Mouse (Mus musculus) limb, embryonic 11.5 days (tissue): ENCODE results near the gene S100a14. TPM values are rescaled to one million over a fixed set of nuclear protein-coding genes. Genes with fewer than 3 reads are reported as not detected.

Experiments
- ATAC-seq: fragments of 200-750 bp; cut with Nextera tagmentation; 2 replicates; pipeline ENCODE4 v1.8.0; 2017; ENCODE audit warnings: low read depth; ENCODE audit not compliant: insufficient number of reproducible peaks, low FRiP score, low TSS enrichment
- DNase-seq: peaks from one replicate; pipeline ENCODE4 v3.0.0-alpha.2; 2015; ENCODE audit warnings: low spot score
- H3K27ac ChIP-seq: fragments of 300-500 bp; sonication (generic); replicated peaks from 2 replicates; pipeline ENCODE4 v1.5.1; 2014; ENCODE audit warnings: low read depth, mild to moderate bottlenecking, low read length
- H3K27me3 ChIP-seq: fragments of 300-500 bp; sonication (generic); 2 replicates; pipeline ENCODE4 v1.6.1; 2014; ENCODE audit warnings: mild to moderate bottlenecking, low read length, mixed read lengths; ENCODE audit not compliant: control insufficient read depth, insufficient read depth
- H3K36me3 ChIP-seq: fragments of 300-500 bp; sonication (generic); 2 replicates; pipeline ENCODE4 v1.6.1; 2014; ENCODE audit warnings: mild to moderate bottlenecking, low read length, moderate library complexity, mixed read lengths; ENCODE audit not compliant: control insufficient read depth, insufficient read depth
- H3K4me1 ChIP-seq: fragments of 300-500 bp; sonication (generic); 2 replicates; pipeline ENCODE4 v1.6.1; 2014; ENCODE audit warnings: low read length, mixed read lengths; ENCODE audit not compliant: control insufficient read depth, insufficient read depth
- H3K4me2 ChIP-seq: fragments of 300-500 bp; sonication (generic); 2 replicates; pipeline ENCODE4 v1.6.1; 2014; ENCODE audit warnings: low read depth, mild to moderate bottlenecking, moderate library complexity; ENCODE audit not compliant: severe bottlenecking
- H3K4me3 ChIP-seq: fragments of 300-500 bp; sonication (generic); 2 replicates; pipeline ENCODE4 v1.5.1; 2014; ENCODE audit warnings: low read depth, low read length
- H3K9ac ChIP-seq: fragments of 300-500 bp; sonication (generic); 2 replicates; pipeline ENCODE4 v1.6.1; 2014; ENCODE audit warnings: mild to moderate bottlenecking, low read length
- H3K9me3 ChIP-seq: fragments of 300-500 bp; sonication (generic); 2 replicates; pipeline ENCODE4 v1.6.1; 2016; ENCODE audit warnings: low read length; ENCODE audit not compliant: control insufficient read depth
- WGBS: fragments of 180-500 bp; shearing (Covaris S2); extraction: QIAGEN DNeasy Blood & Tissue Kit; methylation state at CpG from one replicate; pipeline ENCODE4 v1.1.7; 2014; 5-methylcytosine and 5-hydroxymethylcytosine counted together
- polyA plus RNA-seq: library from polyadenylated mRNA; unstranded; fragments of >200 nt; fragmentation: Nextera tagmentation; extraction: Ambion mirVana; gene quantifications from 2 replicates; pipeline ENCODE4 v1.2.1, GENCODE M21; 2014

The S100a14 gene
- polyA plus RNA-seq, 1 experiment from 2014 or later = not detected

DNA sequence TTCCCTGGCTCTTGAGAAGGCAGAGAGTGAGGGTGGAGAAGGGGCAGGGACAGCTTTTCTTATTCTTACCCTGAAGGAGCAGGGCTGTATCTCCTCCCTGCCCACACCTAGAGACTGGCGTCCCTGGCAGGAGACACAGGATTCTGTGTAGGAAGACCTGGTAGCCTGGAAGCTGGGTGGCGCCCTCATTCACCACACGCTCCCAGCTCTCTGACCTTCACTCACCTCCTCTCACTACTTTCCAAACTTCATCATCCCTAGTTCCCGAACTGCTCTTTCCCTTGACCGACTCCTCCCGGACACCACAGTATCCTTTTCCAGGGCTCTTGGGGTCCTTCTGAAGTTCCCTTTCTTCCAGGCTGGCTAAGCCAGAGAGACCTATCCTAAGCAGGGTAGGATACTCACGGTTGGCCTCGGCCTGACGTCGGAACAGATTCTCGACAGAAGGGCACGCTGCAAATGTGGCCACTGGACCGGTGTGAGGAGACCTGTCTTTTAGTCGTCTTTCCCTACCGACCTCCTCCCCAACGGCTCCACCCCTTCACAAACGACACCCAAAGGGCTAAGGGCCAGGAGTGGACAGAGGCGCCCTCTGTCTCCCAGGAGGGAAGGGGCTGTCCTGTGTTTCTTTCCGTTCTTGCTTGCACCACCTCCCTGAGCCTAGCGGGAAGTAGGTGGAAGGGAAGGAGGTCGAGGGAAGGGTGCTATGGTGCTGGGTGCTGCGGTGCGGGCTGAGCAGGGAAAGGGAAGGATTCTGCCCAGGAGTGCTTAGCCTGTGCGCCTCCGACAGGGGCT is 12.7 kb upstream of the S100a14 start, which contains the start of the genes S100a1 and S100a13:
Gene S100a1 (minus strand): TSS at position 597 of the 795 bp plus-strand sequence.
Gene S100a13 (plus strand): TSS at position 640 of the 795 bp plus-strand sequence.
- peak within 1 kb of the TSS; percentile 26 for H3K4me3 ChIP-seq
- DNase-seq = peak; percentile 32
- H3K27me3 ChIP-seq = peaks cover 5% of the 10 kb centered on the region; the same call in 1 of the 2 replicates
- 3% methylated on average over 25 of the region's 25 CpGs for WGBS
- no peaks in the 10 kb centered on the region for H3K9me3 ChIP-seq
- H3K4me2 ChIP-seq = peak within 1 kb of the TSS; percentile 78
- peaks cover 12% of the 10 kb centered on the region for H3K4me1 ChIP-seq
- no peaks in the 10 kb centered on the region for H3K36me3 ChIP-seq
- H3K27ac ChIP-seq = no peak within 1 kb of the TSS
- peak within 1 kb of the TSS; percentile 43 for H3K9ac ChIP-seq
- ATAC-seq = no peak

DNA sequence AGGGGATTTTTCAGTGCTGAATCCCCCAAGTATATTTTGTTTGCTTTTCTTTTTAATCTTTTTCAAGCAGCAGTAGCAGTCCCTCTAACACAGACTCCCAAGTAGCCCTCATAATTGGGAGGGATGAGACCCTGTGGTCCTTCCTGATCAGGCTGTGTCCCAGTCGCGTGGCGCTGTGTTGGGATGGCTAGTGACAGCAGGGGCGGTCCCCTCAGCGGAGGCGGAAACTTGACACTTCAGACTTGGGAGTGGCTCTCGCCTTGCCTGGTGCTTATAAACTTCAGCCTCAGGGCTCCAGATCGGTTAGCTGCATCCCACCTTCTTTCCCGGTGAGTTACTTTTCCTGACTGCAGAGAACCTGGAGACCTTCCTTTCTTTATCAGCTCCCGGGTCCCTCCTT is 12.0 kb upstream of the S100a14 start:
- ATAC-seq (peak; percentile 27; the same call in 1 of the 2 replicates), DNase-seq (peak; percentile 77)
- peaks cover 5% of the 10 kb centered on the region; the same call in 1 of the 2 replicates for H3K27me3 ChIP-seq
- H3K9ac ChIP-seq = peak overlapping the region; percentile 43
- H3K4me1 ChIP-seq = peaks cover 12% of the 10 kb centered on the region
- peak overlapping the region; percentile 26 for H3K4me3 ChIP-seq
- under 1% methylated on average over 10 of the region's 10 CpGs for WGBS
- peak overlapping the region; percentile 78 for H3K4me2 ChIP-seq
- H3K27ac ChIP-seq = no peak overlapping the region
- no peaks in the 10 kb centered on the region for H3K36me3 ChIP-seq
- no peaks in the 10 kb centered on the region for H3K9me3 ChIP-seq

DNA sequence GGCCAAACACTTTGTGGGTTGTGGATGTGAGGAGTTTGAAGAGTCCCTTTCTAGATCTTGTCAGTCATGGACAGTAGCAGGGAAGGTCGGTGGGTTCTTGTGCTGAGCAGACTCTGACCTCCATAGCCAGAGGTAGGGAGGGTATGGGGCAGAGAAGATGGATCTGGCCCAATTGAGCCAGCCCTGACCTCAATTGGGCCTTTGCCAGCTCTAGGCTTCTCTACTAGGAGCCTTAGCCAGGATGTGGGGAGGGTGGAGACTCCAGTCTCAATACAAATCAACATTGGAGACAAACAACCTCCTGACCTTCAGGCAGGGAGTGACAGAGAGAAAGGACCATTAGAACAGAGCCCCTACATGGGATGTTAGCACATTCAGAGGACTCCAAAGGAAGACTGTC is 11.4 kb upstream of the S100a14 start:
- no peak overlapping the region for H3K27ac ChIP-seq
- 50% methylated on average over 1 of the region's 1 CpGs for WGBS
- peak overlapping the region; percentile 26 for H3K4me3 ChIP-seq
- no peak for DNase-seq
- no peaks in the 10 kb centered on the region for H3K36me3 ChIP-seq
- H3K4me1 ChIP-seq = peaks cover 12% of the 10 kb centered on the region
- peaks cover 5% of the 10 kb centered on the region; the same call in 1 of the 2 replicates for H3K27me3 ChIP-seq
- ATAC-seq = no peak
- peak overlapping the region; percentile 78 for H3K4me2 ChIP-seq
- no peak overlapping the region; the same call in 1 of the 2 replicates for H3K9ac ChIP-seq
- H3K9me3 ChIP-seq = no peaks in the 10 kb centered on the region

DNA sequence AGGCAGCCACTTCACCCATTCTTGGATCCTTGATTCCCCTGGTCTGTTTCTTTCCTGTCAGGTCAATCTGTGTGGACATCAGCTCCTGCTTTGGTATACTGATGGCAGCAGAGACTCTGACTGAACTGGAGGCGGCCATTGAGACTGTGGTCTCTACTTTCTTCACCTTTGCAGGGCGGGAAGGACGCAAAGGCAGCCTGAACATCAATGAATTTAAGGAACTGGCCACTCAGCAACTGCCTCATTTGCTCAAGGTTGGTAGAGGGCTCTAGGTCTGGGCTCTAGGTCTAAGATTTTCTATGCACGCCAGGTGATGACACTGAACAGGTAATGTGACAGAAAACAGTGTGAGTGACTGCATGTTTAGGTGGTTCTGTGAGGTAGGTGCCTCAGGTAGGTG is 10.9 kb upstream of the S100a14 start:
- Histone ChIP-seq H3K4me3 (no peak overlapping the region), H3K9ac (no peak overlapping the region), H3K27me3 (peaks cover 5% of the 10 kb centered on the region; the same call in 1 of the 2 replicates), H3K4me2 (no peak overlapping the region), H3K9me3 (no peaks in the 10 kb centered on the region), H3K36me3 (no peaks in the 10 kb centered on the region), H3K27ac (no peak overlapping the region), H3K4me1 (peaks cover 12% of the 10 kb centered on the region)
- DNase-seq (no peak), ATAC-seq (no peak)
- 88% methylated on average over 4 of the region's 4 CpGs for WGBS

DNA sequence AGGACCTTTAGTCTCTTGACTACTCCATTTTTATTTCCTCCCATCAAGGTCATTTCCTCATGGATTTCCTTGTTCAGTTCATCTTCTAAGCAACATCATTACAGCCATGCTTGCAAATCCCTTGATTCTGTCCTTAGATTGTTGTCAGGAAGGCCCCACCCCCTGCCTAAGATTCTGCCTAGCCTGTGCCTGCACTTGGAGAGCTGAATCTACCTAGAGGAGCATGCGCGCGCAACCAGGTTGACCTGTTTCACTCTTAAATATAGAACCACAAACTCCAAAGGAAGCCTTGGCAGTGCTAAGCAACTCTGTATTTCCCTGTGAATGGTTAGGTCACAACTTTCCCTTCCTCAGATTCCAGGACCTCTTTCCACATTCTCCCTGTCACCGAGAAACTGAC is 8.9 kb upstream of the S100a14 start:
- peaks cover 5% of the 10 kb centered on the region; the same call in 1 of the 2 replicates for H3K27me3 ChIP-seq
- DNase-seq = no peak
- ATAC-seq = no peak
- H3K4me2 ChIP-seq = no peak overlapping the region
- no peak overlapping the region for H3K27ac ChIP-seq
- H3K9ac ChIP-seq = no peak overlapping the region
- peaks cover 12% of the 10 kb centered on the region for H3K4me1 ChIP-seq
- H3K36me3 ChIP-seq = no peaks in the 10 kb centered on the region
- 78% methylated on average over 4 of the region's 4 CpGs for WGBS
- H3K4me3 ChIP-seq = no peak overlapping the region
- H3K9me3 ChIP-seq = no peaks in the 10 kb centered on the region

DNA sequence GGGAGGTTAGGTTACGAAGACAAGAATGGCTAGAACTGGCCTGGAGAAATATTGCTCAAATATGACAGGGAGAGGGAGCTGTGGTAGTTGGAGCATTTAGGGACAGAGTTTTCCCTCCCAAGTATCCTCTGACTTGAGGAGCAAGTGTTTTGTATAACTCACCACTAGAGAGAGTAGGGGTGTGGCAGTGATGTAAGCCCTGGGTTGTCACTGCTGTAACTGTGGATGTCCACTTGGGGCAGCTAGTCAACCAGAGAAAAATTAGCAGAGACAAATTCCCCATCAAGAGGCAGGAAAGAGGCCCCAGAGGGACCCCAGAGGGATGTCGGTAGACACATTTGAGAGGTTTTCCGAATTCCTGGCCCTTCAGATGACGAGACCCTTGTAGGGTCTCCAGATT is 1.2 kb upstream of the S100a14 start:
- Histone ChIP-seq H3K9ac (no peak overlapping the region), H3K4me2 (no peak overlapping the region), H3K4me3 (no peak overlapping the region), H3K9me3 (no peaks in the 10 kb centered on the region), H3K27me3 (no peaks in the 10 kb centered on the region), H3K36me3 (no peaks in the 10 kb centered on the region), H3K4me1 (no peaks in the 10 kb centered on the region), H3K27ac (no peak overlapping the region)
- 71% methylated on average over 4 of the region's 4 CpGs for WGBS
- DNase-seq (no peak), ATAC-seq (no peak)

DNA sequence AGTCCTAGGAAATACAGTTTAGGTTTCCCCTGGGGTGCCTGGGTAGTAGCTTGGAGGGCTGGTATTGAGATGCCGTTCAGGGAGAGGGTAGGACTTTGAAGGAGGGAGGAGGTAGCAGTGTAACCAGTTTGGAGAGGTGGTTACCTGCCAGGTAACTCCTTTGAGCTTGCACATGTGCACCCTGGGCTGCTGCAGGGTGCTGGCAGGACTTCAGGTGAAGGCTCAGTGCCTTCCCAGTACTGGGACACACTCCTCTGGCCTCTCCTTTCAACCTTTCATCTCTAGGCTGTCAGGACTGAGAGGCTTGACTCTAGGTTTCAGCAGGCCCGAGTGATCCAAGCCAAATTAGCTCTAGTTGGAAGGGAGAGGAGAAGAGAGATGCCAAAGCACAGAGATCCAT is 580 bp upstream of the S100a14 start:
- H3K27me3 ChIP-seq = no peaks in the 10 kb centered on the region
- 69% methylated on average over 2 of the region's 2 CpGs for WGBS
- no peak overlapping the region for H3K27ac ChIP-seq
- H3K9me3 ChIP-seq = no peaks in the 10 kb centered on the region
- no peak for DNase-seq
- no peak overlapping the region for H3K4me3 ChIP-seq
- no peak overlapping the region for H3K4me2 ChIP-seq
- H3K9ac ChIP-seq = no peak overlapping the region
- H3K36me3 ChIP-seq = no peaks in the 10 kb centered on the region
- no peak for ATAC-seq
- no peaks in the 10 kb centered on the region for H3K4me1 ChIP-seq

DNA sequence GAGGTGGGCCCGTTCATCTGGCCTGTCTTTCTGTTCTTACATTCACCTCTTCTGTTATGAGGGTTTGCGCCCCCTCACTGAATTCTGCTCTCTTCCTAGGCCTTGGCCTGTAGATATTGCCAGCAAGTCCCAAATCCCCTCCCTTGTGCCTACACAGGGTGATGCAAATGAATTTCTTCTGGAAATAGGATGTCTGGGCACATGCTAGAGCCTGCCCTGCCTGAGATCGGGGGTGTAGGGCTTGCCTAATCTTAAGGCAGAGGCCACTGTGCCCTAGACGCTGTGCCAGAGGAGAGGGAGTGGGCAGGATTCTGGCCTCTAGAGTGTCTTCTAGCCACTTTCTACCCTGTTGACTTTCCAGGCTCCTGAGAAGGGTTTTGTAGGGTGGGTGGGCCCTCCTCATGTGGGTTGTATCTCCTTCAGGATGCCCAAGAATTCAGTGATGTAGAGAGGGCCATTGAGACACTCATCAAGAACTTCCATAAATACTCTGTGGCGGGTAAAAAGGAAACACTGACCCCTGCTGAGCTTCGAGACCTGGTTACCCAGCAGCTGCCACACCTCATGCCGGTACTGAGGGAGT is 726 bp downstream of the S100a14 start:
- 83% methylated on average over 7 of the region's 7 CpGs for WGBS
- Histone ChIP-seq H3K36me3 (no peaks in the 10 kb centered on the region), H3K9me3 (no peaks in the 10 kb centered on the region), H3K4me3 (no peak overlapping the region), H3K4me2 (no peak overlapping the region), H3K27ac (no peak overlapping the region), H3K9ac (no peak overlapping the region), H3K27me3 (no peaks in the 10 kb centered on the region), H3K4me1 (no peaks in the 10 kb centered on the region)
- ATAC-seq (no peak), DNase-seq (no peak)
